Mouse (Mus musculus) brain, embryonic 14.5 days (tissue): ENCODE data around the gene Rnase4.

Experiments
- CTCF ChIP-seq: fragments of 200-500 bp; IDR thresholded peaks from 2 replicates; pipeline ENCODE4 v1.5.1; 2012; ENCODE audit warnings: inconsistent platforms, mild to moderate bottlenecking, moderate library complexity, borderline replicate concordance; ENCODE audit not compliant: insufficient read depth, insufficient read length; ENCODE audit errors: extremely low read depth
- POLR2A ChIP-seq: fragments of 200-500 bp; IDR thresholded peaks from 2 replicates; pipeline ENCODE4 v1.6.1; 2012; ENCODE audit warnings: mild to moderate bottlenecking, inconsistent platforms, borderline replicate concordance; ENCODE audit not compliant: poor library complexity, insufficient read depth, insufficient read length, severe bottlenecking; ENCODE audit errors: extremely low read depth

DNA sequence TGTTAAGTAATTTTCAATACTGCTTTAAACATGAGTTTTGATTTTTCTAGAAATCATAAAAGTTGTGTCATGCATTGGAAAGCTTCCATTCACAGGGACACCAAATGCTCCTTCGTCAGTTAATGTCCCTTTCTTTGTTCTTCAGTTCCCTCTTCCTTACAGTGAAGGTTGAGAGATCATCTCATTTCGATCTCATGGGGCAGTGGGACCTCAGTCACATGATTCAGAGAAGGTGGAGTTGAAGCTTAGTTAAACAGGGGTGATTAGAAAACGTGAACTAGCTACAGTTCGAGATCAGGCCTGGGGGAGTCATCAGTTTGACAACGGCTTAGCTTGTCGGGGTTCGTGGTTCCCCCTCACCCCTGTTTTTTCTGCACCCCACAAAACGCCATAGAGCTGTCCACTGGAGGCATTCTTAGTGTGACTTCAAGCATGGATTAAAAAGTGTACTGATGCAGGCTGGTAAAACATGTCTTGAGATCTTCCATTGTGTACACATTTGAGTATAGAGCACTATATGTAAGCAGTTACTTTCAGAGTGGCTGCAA lies 1.3 kb downstream of the Rnase4 start:
- TF ChIP-seq POLR2A (no peak), CTCF (no peak)
